Mouse (Mus musculus) CD4-positive, CD25-positive, alpha-beta regulatory T cell, adult 4 months (primary cell): Measurements from ENCODE around the gene Rnf141. TPM values are rescaled to one million over a fixed set of nuclear protein-coding genes. Genes with fewer than 3 reads are reported as not detected.
A peak's percentile ranks its signal among the peaks of the same experiment; 100 is the strongest.

Experiments used
- ATAC-seq: one replicate; pipeline ENCODE4 v1.8.0; 2017
- polyA plus RNA-seq, 2 experiments: library from polyadenylated mRNA; unstranded; fragments of 100-300 nt; shearing (Covaris generic); gene quantifications; one replicate each; pipeline ENCODE4 v1.2.1; 2017

Rnf141 gene
- polyA plus RNA-seq, 2 experiments from 2014 or later, result 13.4 to 16.2 TPM

DNA sequence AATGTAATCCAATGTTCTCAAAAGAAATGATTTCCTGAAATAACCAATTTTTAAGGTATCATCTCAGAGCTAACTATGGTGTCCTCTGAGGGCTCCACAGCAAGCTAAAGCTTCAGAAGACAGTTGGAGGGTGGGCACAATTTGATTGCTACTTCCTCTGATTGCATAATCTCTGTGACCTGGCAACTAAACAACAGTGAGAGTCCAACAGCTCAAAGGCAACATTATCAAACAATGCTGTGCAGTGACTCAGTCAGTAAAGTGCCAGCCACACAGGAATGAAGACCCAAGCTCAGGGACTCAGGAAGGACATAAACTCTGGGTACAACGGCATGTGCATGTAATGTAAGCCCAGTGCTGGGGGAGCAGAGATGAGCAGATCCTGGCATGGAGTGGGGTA is 11.2 kb downstream of the Rnf141 start:
- ATAC-seq, result no peak

DNA sequence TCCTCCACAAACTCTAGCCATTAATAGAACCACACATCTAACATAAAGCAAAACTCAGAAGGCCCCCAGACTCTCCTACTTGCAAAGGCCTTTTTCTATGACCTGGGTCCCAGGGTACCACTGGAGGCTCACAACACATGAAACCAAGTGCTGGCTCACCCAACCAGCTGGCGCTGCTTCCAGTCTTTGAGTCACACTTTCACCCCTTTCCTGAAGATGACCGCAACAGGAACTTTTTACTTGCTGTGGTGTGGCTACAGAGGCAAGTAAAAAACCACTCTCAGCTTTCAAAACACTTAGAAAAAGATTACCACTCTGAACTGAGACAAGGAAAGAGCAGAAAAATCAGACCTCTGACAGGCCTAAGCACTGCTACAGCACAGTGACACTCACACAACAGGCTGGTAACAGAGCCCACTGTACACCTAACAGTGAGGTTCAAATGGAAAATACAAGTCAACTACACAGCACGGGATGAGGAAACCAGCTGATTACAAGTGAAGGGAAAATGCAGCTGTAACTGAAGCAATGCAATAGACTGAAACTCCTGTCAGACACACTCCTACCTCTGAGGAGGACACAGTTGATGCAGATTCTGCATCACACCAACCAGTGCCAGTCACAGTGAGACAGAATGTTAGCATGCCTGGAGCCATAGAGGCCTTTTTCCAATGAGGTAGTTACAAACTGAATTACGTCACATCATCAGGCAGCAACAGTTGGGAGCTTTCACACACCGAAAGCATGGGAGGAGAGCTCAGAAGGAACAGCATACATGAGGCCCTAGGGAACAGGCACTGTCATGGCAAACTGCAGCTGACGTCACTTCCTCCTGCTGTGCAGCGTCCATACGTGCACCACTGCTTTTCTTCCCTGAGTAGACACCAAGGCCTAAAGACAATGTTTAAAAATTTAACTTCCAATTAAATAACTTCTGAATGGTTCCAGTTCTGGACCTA is 20.0 kb downstream of the Rnf141 start:
- no peak for ATAC-seq

DNA sequence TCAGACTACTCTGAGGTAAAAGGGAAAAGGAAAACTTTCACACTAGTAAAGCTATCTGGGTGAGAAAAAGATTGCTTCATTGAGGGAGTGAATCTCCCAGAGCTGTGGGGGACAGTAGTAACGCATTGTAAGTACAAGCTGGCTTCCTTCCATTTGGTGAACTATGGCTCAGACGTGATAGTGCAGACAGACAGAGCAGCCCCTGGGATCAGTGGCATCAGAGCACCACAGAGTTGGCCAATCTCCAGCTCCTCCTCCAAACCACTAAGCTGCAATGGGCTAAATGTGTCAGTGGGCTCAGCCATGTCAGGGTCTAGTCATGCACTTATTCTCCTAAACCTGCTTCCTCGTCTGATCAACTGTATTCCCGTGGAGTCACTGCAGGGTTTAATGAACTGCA is 20.7 kb downstream of the Rnf141 start:
- ATAC-seq, result no peak

DNA sequence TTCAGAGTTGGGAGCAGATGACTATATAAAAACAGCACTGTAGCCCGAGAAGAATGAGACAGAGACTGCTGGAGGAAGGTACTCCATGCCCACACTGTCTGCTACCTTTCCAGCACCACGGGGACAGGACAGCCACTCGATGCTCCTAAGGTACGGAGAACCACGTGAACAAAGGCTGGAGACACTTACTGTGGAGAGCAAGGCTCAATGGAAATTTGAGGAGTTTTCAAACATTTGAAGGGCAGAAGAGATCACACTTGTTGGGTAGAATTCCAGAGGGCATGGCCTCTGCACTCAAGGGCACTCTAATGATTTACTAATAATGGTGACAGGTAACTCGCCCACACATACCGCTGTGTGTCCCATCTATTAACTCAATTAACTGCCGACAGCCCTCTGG is 21.2 kb downstream of the Rnf141 start:
- ATAC-seq, result no peak

DNA sequence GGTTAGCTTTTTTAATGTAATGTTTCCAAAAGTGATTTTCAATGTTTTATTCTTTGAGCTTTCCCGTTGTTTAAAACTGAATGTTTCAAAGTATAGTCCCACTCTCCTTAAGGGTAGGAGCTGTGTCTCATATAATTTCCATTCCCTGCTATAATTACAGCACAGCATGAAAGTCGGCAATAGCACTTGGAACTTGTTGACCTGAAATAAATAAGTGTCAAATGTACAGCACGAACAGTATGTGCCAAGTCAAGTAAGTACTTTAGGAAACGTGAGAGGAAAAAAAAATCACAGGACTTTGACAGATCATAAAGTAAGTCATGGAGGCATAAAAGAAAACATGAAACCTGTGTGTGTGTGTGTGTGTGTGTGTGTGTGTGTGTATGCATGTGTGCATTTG is 22.2 kb downstream of the Rnf141 start:
- ATAC-seq, result no peak

DNA sequence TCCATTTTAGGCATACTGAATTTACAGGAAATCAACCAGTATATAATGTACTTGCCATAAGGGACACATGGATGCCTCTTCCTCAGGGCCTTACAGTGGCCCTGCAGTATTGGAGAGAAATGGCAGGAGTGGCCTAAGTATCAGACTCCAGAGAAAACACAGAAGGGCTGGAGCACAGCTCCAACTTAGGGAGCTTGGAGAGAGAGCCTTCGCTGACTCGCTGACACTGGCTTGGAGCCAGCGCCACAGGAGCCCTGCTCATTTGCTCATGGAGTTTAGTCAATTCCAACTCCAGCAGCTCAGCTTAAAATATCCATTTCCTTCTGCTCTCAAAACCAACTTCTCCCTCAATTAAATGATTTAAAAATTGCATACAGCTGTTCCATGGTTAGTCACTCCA is 22.6 kb downstream of the Rnf141 start:
- ATAC-seq, result no peak

DNA sequence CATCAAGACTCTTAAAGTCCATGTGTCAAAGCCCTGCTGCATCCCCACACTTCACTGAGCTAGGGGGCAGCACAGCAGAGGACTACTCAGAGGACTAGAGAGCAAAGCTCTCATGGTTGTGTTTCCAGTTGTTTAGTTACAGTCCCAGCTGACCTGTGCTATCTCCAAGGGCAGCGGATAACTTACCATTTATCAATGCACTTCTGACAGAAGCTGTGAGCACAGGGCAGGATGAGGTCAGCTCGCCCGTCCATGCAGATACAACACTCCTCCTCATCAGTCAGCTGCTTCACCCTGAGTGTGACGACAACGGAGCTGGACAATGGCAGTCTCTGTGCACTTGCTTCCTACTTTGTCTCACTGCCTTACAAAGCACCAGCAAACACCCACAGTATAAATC is 23.2 kb downstream of the Rnf141 start:
- no peak for ATAC-seq

DNA sequence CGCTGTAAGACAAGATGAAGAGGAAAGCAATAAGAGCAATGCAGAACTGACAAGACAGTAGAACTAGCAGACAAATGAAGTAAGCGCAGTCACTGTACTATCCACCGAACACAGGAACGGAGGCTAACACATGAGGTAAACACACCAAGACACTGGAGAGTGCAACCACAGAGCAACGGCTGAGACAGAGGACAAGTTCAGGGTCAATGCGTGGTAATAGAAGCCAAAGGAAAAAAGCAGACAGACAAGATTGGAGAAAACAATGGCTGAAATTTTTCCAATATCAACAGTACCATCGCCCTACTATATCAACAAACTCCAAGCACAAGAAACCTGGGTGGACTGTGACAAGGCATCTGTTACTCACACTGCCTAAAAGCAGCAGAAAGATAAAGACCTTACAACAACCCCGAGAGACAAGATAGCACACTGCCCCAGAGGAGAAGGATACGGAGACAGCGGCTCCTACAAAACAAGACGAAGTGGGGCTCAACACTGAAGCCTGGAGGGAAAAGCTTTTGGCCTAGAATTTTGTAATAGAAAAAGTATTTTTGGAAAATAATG is 25.4 kb downstream of the Rnf141 start:
- no peak for ATAC-seq

DNA sequence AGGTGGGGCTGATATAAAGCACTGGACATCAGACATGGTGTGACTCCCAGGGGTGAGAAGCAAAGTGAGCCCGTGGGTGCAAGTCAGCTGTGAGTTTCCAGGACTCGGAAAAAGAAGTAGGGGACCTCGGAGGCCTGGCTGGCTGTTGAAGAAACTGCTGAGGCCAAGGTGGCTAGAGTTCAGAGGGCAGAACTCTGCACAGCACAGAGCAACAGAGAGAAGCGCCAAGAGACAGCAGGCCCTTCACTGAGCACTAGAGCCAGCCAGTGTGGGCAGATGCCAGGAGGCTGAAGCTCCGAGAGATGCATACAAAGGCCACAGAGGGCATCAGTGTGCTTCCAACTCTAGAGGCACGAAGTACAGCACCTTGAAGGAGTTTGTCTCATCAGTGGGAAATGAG is 26.1 kb downstream of the Rnf141 start:
- ATAC-seq, result no peak

DNA sequence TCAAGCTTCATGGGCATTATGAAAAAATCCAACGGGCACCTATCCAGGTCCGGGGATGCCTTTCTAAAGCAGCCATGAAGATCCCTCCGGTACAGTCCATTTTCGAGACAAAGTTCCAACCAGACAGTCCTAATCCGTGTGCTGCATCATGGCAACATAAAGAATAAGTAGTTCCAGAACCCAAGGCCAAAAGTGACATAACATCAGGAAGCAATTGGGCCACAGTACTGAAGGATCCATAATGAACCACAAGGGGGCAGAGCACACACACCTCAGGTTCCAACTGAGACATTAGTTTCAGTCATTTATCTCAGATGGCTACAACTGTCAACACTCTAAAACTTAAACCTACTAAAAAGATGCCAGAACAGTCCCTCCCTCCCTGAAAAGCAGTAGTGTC is 28.2 kb downstream of the Rnf141 start:
- peak; percentile 96 for ATAC-seq

DNA sequence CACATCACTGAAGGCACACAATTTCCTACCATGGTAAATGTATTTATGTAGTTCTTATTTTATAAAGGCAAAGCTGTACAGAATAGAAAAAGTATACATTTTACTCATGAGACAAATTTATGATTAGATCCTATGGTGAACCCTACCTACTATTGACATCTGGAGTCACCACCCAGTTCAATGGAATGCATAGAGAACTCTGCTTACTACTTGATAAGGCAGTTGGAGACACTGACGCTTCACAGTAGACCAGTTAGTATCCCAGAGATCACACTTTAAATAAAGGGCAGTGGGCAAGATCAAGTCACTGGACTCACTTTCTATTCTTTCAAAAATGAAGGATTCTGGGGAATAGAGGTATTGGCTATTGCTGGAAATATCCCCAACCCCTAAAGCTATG is 30.3 kb downstream of the Rnf141 start:
- ATAC-seq, result no peak

DNA sequence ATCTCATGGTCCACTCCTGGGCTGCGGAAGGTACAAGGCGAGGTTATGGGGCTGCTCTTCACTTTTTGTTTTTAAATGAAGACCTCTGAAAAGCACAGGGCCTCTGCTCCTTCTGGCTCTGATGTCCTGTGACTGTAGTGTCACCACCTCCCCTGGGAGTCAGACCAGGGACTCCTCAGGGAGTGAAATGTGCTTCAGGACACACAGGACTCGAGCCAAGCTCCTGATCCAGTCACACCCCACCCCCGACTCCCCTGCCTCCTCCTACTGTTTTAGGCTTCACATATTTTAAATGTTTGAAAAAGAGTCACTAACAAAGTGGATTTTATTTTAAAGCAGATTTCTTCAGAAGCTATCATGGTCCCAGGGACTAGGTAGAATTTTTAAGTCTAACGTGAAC is 32.7 kb downstream of the Rnf141 start:
- ATAC-seq, result no peak

DNA sequence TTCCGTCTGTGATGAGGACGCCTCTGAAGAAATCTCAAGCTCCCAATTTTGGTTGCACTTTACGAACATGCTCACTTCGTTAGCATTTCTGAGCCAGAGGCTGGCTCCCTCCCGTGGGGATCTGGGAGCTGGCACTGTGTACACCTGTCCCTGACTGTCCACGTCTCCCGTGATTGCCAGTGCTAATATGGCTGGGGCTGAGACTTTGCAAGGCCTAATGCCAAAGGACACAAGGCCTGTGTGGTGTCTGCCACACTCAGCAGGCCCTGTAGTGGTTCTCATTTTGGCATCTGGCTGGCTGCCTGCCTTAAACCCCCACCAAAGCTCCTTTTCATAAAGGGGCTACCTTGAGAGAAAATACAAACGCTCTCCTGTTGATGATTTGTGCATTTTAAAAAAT is 33.3 kb downstream of the Rnf141 start:
- no peak for ATAC-seq

DNA sequence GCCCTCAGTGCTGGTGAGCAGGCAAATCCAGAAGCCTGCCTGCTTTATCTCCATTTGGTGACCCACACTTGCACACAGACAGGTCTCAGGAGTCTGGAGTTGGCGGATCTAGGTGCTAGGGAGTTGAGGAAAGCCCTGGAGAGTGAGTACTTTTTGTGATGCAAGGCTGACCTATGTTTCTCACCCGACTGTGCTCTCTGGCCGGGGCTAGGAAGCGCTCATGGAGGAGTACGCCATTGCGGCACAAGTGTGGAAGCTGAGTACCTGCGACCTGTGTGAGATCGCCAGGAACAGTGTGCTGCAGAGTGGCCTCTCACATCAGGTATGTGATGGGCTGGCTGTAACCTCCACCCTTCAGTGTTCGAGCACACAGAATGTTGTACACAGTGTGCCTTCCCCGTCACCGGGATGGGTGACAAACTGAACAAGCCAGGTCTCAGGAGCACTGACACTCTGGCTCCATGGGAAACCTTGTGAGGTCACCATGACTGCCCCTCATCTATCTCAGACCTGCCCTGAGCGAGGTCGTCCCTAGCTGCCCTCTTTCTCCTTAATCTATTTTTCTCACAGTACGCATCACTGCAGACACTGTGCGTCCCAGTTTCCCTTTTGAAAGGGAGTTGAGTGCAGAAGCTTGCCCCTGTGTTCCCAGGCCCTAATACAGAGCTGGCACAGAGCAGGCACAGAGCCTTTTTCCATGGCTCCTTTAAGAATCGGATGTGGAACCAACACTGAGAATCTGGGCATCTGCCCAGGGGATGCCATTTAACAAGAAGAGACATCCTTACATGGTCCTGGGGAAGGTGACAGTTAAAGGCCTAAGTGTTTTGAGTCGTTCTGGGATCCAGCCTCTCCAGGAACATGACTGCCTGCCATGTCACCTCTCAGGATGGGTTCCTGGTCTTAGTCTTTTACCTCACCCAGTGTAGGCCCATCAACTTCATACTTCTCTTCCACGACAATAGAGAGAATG is 34.4 kb downstream of the Rnf141 start:
- ATAC-seq, result no peak

DNA sequence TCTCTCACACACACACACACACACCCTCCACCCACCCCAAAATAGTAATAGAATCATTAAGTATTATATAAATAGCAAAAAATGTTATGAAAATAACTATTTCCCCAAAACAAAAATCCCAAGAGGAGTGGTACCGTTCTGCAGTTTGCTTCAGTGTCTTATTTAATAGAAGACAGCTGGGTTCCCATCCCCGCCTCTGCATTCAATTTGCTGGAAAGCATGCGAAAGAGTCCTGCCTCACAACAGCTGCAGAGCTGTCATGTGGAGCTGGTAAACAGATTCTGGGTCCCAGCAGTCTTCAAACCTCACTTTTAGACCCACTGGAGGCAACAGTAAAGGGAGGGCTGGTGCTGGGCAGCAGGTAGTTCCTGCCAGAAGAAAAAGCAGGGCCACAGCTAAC is 35.3 kb downstream of the Rnf141 start:
- no peak for ATAC-seq

DNA sequence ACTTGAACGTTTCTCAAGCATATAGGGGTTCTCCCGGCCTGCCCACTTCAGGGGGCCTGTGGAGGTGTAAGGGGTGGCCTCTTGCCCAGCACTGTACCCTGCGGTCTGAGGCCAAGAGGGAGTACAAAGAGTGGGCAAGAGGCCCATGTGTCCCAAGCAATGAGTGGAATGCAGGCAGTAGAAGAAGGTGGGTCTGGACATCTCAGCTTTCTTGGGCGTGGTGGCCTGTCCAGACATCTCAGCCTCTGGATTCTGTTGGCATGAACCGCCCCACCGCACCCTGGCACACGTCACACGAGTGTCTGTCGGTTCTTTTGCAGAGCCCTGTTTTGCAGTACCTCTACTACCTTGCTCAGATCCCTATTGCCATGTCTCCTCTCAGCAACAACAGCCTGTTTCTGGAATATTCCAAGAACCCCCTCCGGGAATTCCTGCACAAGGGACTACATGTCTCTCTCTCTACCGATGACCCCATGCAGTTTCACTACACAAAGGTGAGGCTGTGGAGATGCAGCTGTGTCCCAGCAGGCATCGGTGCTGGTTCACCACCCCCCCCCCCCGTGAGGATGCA is 36.7 kb downstream of the Rnf141 start:
- ATAC-seq, result no peak

DNA sequence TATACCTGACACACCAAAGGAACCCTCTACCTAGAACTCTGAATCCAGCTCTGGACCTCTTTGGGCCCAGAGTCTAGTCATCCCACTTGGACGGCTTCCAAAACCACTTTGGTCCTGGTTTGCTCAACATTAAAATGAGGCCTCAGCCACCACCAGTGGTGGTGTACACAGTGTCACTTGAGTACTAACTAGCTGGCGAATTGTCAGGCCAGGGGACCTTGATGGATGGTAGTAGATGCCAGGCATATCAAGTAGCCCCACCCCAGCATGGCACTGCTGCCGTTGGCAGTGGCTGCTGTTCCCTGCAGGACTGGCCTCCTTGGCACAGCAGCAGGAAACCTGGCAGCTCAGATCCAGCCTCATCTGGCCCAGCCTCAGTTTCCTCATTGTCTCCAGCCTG is 40.0 kb downstream of the Rnf141 start:
- no peak for ATAC-seq

DNA sequence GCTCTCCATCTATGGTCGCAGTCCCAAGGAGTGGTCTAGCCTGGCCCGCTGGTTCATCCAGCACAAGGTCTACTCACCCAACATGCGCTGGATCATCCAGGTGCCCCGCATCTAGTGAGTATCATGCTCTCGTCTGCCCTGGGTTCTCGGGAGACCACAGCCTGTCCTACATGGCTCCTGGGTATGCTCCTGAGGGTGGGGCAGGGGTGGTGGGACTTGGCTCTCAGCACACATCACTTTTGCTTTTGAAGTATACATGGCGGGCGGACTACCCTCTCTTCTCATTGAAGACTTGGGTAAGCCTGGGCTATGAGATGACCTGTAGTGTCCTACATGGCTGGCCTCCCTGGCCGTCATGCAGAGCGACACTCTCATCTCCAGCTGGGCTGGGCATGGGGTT is 41.1 kb downstream of the Rnf141 start:
- no peak for ATAC-seq

DNA sequence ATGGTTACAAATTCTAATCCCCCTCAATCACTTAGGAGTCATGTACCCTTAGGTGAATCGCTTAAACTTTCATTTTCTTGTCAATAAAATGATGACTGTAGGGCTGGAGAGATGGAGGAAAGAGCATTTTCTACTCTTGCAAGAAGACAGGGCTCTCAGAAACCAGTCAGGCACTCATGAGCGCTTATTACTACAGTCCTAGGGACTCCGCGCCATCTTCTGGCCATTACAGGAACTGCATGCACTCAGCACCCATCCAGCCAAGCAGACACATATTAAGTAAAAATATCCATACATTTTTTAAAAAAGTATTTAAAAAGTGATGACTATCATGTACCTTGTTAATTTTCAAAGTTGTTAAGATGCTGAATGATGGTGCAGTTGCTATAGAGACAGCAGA is 43.2 kb downstream of the Rnf141 start:
- ATAC-seq, result peak; percentile 38

DNA sequence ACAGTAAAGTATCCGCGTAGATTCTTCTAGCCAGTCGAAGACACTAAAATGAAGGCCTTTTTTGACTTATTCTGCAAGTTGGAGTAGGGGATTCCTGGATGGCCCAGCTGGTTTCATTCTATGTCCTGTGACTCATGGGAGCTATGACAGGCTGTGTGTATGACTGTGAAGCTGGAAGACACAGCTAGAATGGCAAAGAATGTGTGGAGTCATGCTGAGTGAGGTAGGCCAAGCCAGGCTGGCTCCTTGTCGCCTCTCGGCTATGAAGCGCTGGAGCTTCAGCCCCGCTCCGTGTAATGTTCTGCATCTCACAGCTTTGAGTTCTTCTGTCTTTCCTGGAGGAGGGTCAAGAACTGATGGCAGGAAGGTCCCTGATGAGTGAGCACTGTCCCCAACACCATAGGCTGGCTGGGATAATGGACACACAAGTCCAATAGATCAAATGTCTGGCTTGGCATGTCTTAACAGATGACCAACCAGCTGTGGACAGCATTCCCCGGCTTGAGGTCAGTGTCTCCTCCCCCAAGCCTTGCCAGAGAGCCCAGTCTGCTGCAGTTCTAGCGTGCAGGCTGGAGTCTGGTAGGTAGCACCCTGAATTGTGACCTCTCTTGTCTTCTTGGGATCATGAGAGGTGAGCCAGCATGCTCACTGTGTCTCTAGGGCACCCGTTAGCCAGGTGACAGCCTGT is 46.4 kb downstream of the Rnf141 start:
- no peak for ATAC-seq

DNA sequence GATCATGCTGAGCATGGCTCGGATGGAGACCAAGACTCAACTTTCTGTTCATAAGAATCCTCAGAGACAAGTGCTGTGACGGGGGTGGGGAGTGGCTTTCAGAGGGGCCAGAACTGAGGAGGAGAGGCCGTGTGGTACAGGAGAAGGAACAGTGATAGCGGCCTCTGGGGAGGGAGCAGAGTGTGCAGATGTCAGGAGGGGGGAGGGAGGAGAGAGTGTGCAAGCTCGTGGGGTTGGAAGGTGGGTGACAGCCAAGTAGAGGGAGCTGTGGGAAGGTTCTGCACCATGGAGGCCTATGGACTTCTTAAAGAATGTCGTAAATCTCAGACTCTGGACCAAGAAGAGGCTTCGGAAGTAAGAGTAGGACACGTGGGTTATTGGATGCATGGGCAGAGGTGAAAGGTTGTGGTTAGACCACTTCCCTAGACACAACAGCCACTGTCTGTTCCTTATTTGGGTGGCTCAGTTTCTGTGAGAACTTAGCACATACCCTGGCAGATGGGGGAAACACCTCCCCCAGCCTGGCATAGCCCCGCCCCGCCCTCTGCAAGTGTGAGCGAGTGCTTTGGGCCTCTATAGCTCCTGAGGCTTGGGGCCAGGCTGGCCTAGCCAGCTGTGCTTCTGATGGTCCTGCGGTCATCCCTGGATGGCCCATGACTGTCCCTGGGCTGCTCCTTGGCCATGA is 47.7 kb downstream of the Rnf141 start:
- ATAC-seq, result peak; percentile 97

DNA sequence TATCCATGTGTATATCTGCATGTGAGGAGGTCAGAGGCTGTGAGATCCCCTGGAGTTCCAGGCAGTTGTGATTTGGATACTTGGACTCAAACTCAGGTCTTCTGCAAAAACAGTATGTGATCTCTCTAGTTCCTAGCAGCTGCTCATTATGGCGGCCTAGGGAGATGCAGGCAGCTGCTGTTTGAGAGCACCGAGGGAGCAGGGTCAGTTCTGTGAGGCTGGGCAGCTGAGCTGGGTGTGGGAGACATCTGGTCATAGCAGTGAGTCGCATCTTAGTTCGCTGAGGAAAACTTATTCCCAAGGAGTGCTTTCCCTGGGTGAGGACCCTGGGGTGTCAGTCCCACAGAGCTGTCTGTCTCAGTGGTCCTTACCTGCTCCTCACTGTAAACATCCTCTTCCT is 49.5 kb downstream of the Rnf141 start:
- ATAC-seq, result no peak
